Mouse (Mus musculus) heart, postnatal 25 days (tissue): ENCODE measurements around the gene Prpsap2. TPM values are rescaled to one million over a fixed set of nuclear protein-coding genes. Genes with fewer than 3 reads are reported as not detected.
"Not testable (repeated sequence)": the region's sequence is repeated elsewhere in the genome, so short reads cannot be mapped to it uniquely, and the experiment has no call there.

ENCODE experiments used
- DNase-seq: peaks from one replicate; pipeline ENCODE4 v3.0.0; 2022; ENCODE audit warnings: low spot score
- intact Hi-C: fragments of 180-260 bp; cut with DNase I; formaldehyde crosslinking; loops from one replicate; pipeline ENCODE4 v1.15.1; 2025
- total RNA-seq, 2 experiments: library from RNA; stranded (reverse); gene quantifications; 2 replicates each; pipeline ENCODE4 v1.2.3; 2021

Prpsap2 gene
- total RNA-seq: 1 to 10 TPM; 6.8 TPM

- intact Hi-C loops: no loop called here
- peak; percentile 97 for DNase-seq
These were observed at the start of gene Prpsap2 for GRCm38 (mm10) chr11:61761584-61762407. Gene Prpsap2, minus strand, starts transcription at chr11:61762088.

DNA sequence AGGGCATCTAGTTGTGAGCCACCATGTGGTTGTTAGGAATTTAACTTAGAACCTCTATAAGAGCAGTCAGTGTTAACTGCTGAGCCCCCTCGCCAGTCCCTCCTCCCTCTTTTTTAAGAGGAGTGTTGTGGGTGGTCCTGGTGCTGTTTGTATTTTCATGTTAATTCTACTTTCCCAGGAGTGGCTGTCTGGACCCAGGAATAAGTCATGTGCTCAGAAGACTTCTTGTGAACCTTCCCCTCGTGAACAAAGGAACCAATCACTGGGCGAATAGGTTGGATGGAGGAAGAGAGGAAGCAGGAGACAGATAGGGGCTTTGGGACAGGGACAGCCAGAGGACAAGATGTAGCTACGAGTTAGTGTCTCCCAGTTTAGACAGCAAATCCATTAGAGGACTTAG, 47.9 kb upstream of the Prpsap2 start:
- no peak for DNase-seq
- intact Hi-C loops: no loop called here

- DNase-seq: no peak
- intact Hi-C loops: no loop called here
These were observed 46.7 kb upstream of the Prpsap2 start for GRCm38 (mm10) chr11:61808551-61809117.

- intact Hi-C loops: no loop called here
- no peak for DNase-seq
These were observed 31.6 kb upstream of the Prpsap2 start for GRCm38 (mm10) chr11:61793441-61793840.

- intact Hi-C loops: no loop called here
- DNase-seq: no peak
These were observed 26.7 kb upstream of the Prpsap2 start for GRCm38 (mm10) chr11:61788550-61788949.

DNA sequence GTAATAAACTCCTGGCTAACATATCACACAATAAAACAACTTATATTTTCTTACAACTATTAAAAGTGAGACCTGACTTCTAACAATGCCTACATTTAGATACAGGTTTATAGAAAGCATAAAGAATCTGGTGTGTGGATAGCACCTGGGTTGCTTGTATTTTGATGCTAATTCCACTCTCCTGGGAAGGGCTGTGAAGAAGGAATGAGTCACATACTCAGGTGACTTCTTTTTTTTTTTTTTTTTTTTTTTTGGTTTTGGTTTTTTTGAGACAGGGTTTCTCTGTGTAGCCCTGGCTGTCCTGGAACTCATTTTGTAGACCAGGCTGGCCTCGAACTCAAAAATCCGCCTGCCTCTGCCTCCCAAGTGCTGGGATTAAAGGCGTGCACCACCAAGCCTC, 20.6 kb upstream of the Prpsap2 start:
- intact Hi-C loops, DNase-seq: not testable (repeated sequence)

GRCm38 (mm10) chr11:61774551-61775149, 12.8 kb upstream of the Prpsap2 start:
- DNase-seq: no peak
- intact Hi-C loops: no loop called here

GRCm38 (mm10) chr11:61760518-61760917, 1.4 kb downstream of the Prpsap2 start:
- intact Hi-C loops: no loop called here
- no peak for DNase-seq

- intact Hi-C loops: no loop called here
- no peak for DNase-seq
These were observed 4.7 kb downstream of the Prpsap2 start for GRCm38 (mm10) chr11:61757151-61757550.

GRCm38 (mm10) chr11:61751612-61752011, 10.3 kb downstream of the Prpsap2 start:
- intact Hi-C loops: no loop called here
- DNase-seq: no peak

- DNase-seq: no peak
- intact Hi-C loops: no loop called here
These were observed 14.7 kb downstream of the Prpsap2 start for GRCm38 (mm10) chr11:61747161-61747560.

DNA sequence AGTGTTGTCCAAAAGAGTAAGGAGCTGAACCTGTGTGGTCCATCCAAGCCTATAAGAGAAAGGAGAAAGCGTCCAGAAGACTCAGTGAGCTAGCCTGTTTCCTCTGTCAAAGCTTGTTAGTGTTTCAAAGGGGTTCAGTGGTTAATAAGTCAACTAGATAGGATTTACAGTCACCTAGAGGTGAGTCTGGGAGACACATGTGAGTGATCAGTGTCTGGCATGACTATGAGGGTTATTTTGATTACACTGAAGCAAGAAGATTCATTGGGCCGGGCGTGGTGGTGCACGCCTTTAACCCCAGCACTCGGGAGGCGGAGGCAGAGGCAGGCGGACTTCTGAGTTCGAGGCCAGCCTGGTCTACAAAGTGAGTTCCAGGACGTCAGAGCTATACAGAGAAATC, 16.1 kb downstream of the Prpsap2 start:
- intact Hi-C loops: no loop called here
- no peak for DNase-seq

- intact Hi-C loops: no loop called here
- DNase-seq: no peak
These were observed 17.4 kb downstream of the Prpsap2 start for GRCm38 (mm10) chr11:61744460-61744859.

DNA sequence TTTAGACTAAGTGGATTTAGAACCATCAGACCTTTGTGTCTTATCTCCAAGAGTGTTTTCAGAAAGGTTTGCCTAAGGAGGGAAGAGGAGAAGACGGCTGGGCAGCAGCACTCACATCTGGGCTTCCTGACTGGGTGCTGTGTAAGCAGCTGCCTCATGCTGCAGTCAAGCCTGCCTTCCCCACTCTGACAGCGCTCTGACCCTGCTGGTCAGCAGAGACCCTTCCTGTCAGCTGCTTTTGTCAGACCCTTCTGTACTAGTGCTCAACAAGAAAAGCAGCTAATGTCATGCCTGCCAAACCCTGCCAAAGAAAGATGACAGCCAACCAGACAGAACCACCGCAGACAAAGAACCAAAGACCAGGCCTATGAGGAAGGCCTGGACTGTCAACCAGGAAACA, 18.1 kb downstream of the Prpsap2 start:
- DNase-seq: no peak
- intact Hi-C loops: no loop called here

- DNase-seq: no peak
- intact Hi-C loops: no loop called here
These were observed 21.4 kb downstream of the Prpsap2 start for GRCm38 (mm10) chr11:61740500-61740899.

- intact Hi-C loops: no loop called here
- DNase-seq: no peak
These were observed 24.6 kb downstream of the Prpsap2 start for GRCm38 (mm10) chr11:61737290-61737689.

- intact Hi-C loops: no loop called here
- no peak for DNase-seq
These were observed 29.2 kb downstream of the Prpsap2 start for GRCm38 (mm10) chr11:61732672-61733071.

DNA sequence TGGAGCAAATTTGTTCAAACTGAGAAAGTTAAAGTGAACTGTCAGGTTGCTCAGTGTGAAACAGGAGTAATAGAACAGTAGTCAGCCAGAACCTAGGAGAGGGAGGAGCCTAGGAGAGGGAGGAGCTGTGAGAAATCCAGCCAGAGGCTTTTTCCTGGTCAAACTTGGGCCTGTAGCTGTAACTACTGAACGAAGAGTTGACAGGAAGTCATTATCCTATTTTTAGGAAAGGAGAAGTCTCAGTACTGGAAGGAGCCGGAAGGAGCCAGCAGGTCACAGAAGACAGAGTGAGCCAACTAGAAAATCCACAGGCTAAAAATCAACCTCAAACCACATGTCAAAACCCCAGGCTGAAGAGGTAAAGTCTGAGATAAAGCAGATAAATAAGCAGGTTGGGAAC, 33.9 kb downstream of the Prpsap2 start:
- intact Hi-C loops: no loop called here
- no peak for DNase-seq

- intact Hi-C loops: no loop called here
- no peak for DNase-seq
These were observed 39.8 kb downstream of the Prpsap2 start for GRCm38 (mm10) chr11:61722077-61722476.

DNA sequence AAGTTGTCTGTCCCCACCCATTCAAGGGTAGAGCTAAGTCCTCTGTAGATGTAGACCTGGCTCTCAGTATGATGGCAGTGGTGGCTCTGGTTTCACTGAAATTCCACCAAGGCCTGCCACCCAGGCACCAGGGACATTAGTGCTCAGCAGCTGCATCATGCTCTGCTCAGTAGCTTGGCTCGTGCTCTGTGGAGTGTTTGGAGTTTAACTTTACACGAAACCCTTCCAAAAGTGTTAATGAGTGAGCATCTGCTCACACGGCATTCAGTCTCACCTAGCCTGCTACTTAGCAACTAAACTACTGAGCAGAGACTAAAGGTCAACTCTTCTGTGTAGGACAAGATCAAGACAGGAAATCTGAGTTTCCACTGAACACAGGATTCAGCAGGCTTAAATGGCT, 41.3 kb downstream of the Prpsap2 start, which contains the start of gene Slc5a10:
Slc5a10 (minus strand) TSS at position 191 of the 400 bp plus-strand sequence.
- DNase-seq: no peak
- intact Hi-C loops: no loop called here

- intact Hi-C loops: loop anchor here (10.0 kb wide), 1 partner anchor 615 kb away; no protein-coding TSS in a partner anchor
- DNase-seq: no peak
These were observed 42.1 kb downstream of the Prpsap2 start for GRCm38 (mm10) chr11:61719826-61720225.
